Mouse (Mus musculus) spleen, adult 2 months (tissue): Measurements from ENCODE around the gene Glg1.
"Not testable (repeated sequence)": the region's sequence is repeated elsewhere in the genome, so short reads cannot be mapped to it uniquely, and the experiment has no call there.

Experiments
- CTCF ChIP-seq: fragments of 200-500 bp; IDR thresholded peaks from 2 replicates; pipeline ENCODE4 v1.5.1; 2011; ENCODE audit warnings: mild to moderate bottlenecking, inconsistent platforms; ENCODE audit not compliant: insufficient read depth, insufficient read length, insufficient replicate concordance; ENCODE audit errors: extremely low read depth
- POLR2A ChIP-seq: fragments of 200-500 bp; IDR thresholded peaks from 2 replicates; pipeline ENCODE4 v1.6.1; 2011; ENCODE audit warnings: low read depth, low read length, inconsistent platforms

GRCm38 (mm10) chr8:111303076-111303803, 44.2 kb upstream of the Glg1 start:
- TF ChIP-seq POLR2A, CTCF: not testable (repeated sequence)
